Mouse (Mus musculus) liver, embryonic 11.5 days (tissue): Measurements from ENCODE around the gene Smim26. TPM values are rescaled to one million over a fixed set of nuclear protein-coding genes. Genes with fewer than 3 reads are reported as not detected.

Experiments used
- ATAC-seq: fragments of 200-750 bp; cut with Nextera tagmentation; replicated peaks from 2 replicates; pipeline ENCODE4 v1.8.0; 2017; ENCODE audit warnings: moderate number of reproducible peaks, mild to moderate bottlenecking, moderate TSS enrichment, moderate library complexity; ENCODE audit not compliant: low FRiP score
- DNase-seq: peaks from one replicate; pipeline ENCODE4 v3.0.0-alpha.2; 2017; ENCODE audit warnings: low spot score
- H3K27ac ChIP-seq: fragments of 300-500 bp; sonication (generic); 2 replicates; pipeline ENCODE4 v1.5.1; 2014; ENCODE audit warnings: mild to moderate bottlenecking, low read depth, low read length, control low read depth
- H3K27me3 ChIP-seq: fragments of 300-500 bp; sonication (generic); replicated peaks from 2 replicates; pipeline ENCODE4 v1.6.1; 2014; ENCODE audit warnings: low read length, mixed read lengths; ENCODE audit not compliant: control insufficient read depth, insufficient read depth
- H3K36me3 ChIP-seq: fragments of 300-500 bp; sonication (generic); 2 replicates; pipeline ENCODE4 v1.6.1; 2014; ENCODE audit warnings: mild to moderate bottlenecking, low read length, moderate library complexity, mixed read lengths; ENCODE audit not compliant: control insufficient read depth, insufficient read depth
- H3K4me1 ChIP-seq: fragments of 300-500 bp; sonication (generic); replicated peaks from 2 replicates; pipeline ENCODE4 v1.6.1; 2014; ENCODE audit warnings: low read length, mixed read lengths; ENCODE audit not compliant: control insufficient read depth, insufficient read depth
- H3K4me2 ChIP-seq: fragments of 300-500 bp; sonication (generic); 2 replicates; pipeline ENCODE4 v1.6.1; 2014; ENCODE audit warnings: mild to moderate bottlenecking, control low read depth, moderate library complexity
- H3K4me3 ChIP-seq: fragments of 300-500 bp; sonication (generic); 2 replicates; pipeline ENCODE4 v1.5.1; 2014; ENCODE audit warnings: low read depth, low read length, control low read depth
- H3K9ac ChIP-seq: fragments of 300-500 bp; sonication (generic); 2 replicates; pipeline ENCODE4 v1.6.1; 2014; ENCODE audit warnings: low read depth, low read length, control low read depth
- H3K9me3 ChIP-seq: fragments of 300-500 bp; sonication (generic); 2 replicates; pipeline ENCODE4 v1.6.1; 2016; ENCODE audit warnings: low read length, inconsistent platforms, mixed read lengths; ENCODE audit not compliant: control insufficient read depth
- WGBS: fragments of 180-500 bp; shearing (Covaris S2); extraction: QIAGEN DNeasy Blood & Tissue Kit; methylation state at CpG from one replicate; pipeline ENCODE4 v1.1.7; 2014; 5-methylcytosine and 5-hydroxymethylcytosine counted together
- polyA plus RNA-seq: library from polyadenylated mRNA; unstranded; fragments of >200 nt; fragmentation: Nextera tagmentation; extraction: Ambion mirVana; gene quantifications from 2 replicates; pipeline ENCODE4 v1.2.1, GENCODE M21; 2014

The Smim26 gene
- polyA plus RNA-seq = 43.6 and 47.2 TPM in 2 replicates

DNA sequence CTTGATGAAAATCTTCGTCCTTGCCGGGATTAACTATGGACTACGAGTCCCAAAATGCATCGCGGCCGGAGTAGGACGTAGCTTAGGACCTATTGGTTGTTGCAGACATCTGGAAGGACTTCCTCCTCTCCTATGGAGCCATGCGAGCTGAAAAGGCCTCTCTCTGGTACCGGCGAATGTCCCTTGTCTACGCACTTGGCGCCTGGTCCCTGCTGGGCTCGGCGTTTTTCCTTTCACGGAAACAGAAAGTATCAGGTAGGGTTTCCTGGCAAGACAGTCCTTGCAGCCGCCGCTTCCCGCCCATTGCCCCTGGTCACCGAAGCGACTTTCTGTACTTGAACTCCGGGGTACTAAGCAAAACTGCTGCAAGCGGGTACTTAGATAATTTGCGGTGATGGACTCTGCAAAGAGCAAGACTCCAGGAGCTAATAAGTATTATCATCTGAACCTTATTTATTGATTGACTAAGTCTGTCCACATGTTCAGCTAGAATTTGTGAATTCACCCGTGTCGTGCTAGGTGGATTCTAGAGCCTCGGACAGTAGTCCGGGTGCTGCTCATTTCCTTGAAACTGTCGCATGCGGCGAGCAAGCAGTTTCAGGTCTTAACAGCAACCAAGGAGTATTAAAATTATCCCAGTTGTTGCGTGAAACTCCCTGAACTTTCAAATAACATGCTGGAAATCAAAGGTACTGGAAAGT lies at the start of gene Smim26:
TSS of gene Smim26 (plus strand) at position 104 of the 701 bp plus-strand sequence.
- Histone ChIP-seq H3K4me3 (peak within 1 kb of the TSS; percentile 67), H3K4me2 (peak within 1 kb of the TSS; percentile 81), H3K9me3 (no peaks in the 10 kb centered on the region), H3K27me3 (no peaks in the 10 kb centered on the region), H3K4me1 (no peaks in the 10 kb centered on the region), H3K9ac (peak within 1 kb of the TSS; percentile 67), H3K36me3 (no peaks in the 10 kb centered on the region; the same call in 1 of the 2 replicates), H3K27ac (no peak within 1 kb of the TSS)
- 1% methylated on average over 31 of the region's 31 CpGs for WGBS
- DNase-seq (peak; percentile 72), ATAC-seq (peak; percentile 96)

DNA sequence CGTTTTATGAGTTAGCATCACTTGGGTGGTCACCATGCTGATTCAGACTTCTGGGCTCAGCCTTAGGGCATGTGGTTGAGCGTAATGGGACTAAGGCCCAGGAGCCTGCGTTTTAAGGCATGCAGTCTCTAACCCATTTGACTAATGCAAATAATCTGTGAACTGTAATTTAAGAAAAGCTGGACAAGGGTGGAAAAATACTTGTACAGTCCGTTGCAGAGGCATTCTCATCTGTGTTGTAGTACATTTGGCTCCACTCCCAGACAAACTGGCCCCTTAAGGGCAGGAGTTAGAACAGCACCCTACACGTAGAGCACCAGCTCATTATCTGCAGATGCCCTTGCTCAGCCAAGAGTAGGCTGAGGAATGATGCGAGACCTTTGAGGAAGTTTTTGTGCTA lies 49.2 kb upstream of the Smim26 start:
- WGBS = 84% methylated on average over 6 of the region's 6 CpGs
- no peak for ATAC-seq
- H3K36me3 ChIP-seq = peaks cover 14% of the 10 kb centered on the region; the same call in 1 of the 2 replicates
- no peak overlapping the region for H3K27ac ChIP-seq
- H3K4me2 ChIP-seq = no peak overlapping the region
- H3K9ac ChIP-seq = no peak overlapping the region
- H3K4me1 ChIP-seq = no peaks in the 10 kb centered on the region
- no peak for DNase-seq
- H3K9me3 ChIP-seq = no peaks in the 10 kb centered on the region
- H3K27me3 ChIP-seq = no peaks in the 10 kb centered on the region
- H3K4me3 ChIP-seq = no peak overlapping the region

GRCm38 (mm10) chr2:144545061-144545460 lies 48.8 kb upstream of the Smim26 start:
- H3K27ac ChIP-seq = no peak overlapping the region
- DNase-seq = no peak
- H3K4me3 ChIP-seq = no peak overlapping the region
- WGBS = 94% methylated on average over 2 of the region's 2 CpGs
- H3K36me3 ChIP-seq = peaks cover 12% of the 10 kb centered on the region; the same call in 1 of the 2 replicates
- no peak for ATAC-seq
- H3K9me3 ChIP-seq = no peaks in the 10 kb centered on the region
- H3K9ac ChIP-seq = no peak overlapping the region
- 0 out of 2 replicates have a peak, but pooled peaks cover 2% of the 10 kb centered on the region for H3K4me1 ChIP-seq
- no peaks in the 10 kb centered on the region for H3K27me3 ChIP-seq
- H3K4me2 ChIP-seq = no peak overlapping the region

- Histone ChIP-seq H3K9ac (no peak overlapping the region), H3K4me1 (0 out of 2 replicates have a peak, but pooled peaks cover 2% of the 10 kb centered on the region), H3K4me3 (no peak overlapping the region), H3K4me2 (no peak overlapping the region), H3K36me3 (peaks cover 12% of the 10 kb centered on the region; the same call in 1 of the 2 replicates), H3K27ac (no peak overlapping the region), H3K9me3 (no peaks in the 10 kb centered on the region), H3K27me3 (no peaks in the 10 kb centered on the region)
- ATAC-seq (no peak), DNase-seq (no peak)
- WGBS = 33% methylated on average over 1 of the region's 1 CpGs
Observed at GRCm38 (mm10) chr2:144545481-144545880, 48.4 kb upstream of the Smim26 start.

- ATAC-seq = no peak
- 85% methylated on average over 4 of the region's 4 CpGs for WGBS
- Histone ChIP-seq H3K9ac (no peak overlapping the region), H3K36me3 (peaks cover 8% of the 10 kb centered on the region; the same call in 1 of the 2 replicates), H3K4me1 (0 out of 2 replicates have a peak, but pooled peaks cover 2% of the 10 kb centered on the region), H3K4me2 (no peak overlapping the region), H3K27me3 (no peaks in the 10 kb centered on the region), H3K9me3 (no peaks in the 10 kb centered on the region), H3K4me3 (no peak overlapping the region), H3K27ac (no peak overlapping the region)
- DNase-seq = no peak
Observed at GRCm38 (mm10) chr2:144547559-144547958, 46.3 kb upstream of the Smim26 start.

- Histone ChIP-seq H3K36me3 (peaks cover 4% of the 10 kb centered on the region; the same call in 1 of the 2 replicates), H3K4me2 (peak within 1 kb of the TSS; percentile 65), H3K4me1 (0 out of 2 replicates have a peak, but pooled peaks cover 4% of the 10 kb centered on the region), H3K4me3 (peak within 1 kb of the TSS; percentile 74), H3K9me3 (no peaks in the 10 kb centered on the region), H3K27ac (no peak within 1 kb of the TSS), H3K27me3 (no peaks in the 10 kb centered on the region), H3K9ac (peak within 1 kb of the TSS; percentile 69)
- WGBS = 3% methylated on average over 17 of the region's 17 CpGs
- peak; percentile 69 for DNase-seq
- ATAC-seq = peak; percentile 86
Observed at GRCm38 (mm10) chr2:144550529-144550928, 43.3 kb upstream of the Smim26 start, which contains the start of gene Rbbp9. Gene Rbbp9 (minus strand): TSS chr2:144550869.

- peaks cover 11% of the 10 kb centered on the region; the same call in 1 of the 2 replicates for H3K4me1 ChIP-seq
- H3K4me3 ChIP-seq = no peak overlapping the region
- no peak for ATAC-seq
- no peak overlapping the region for H3K27ac ChIP-seq
- 97% methylated on average over 3 of the region's 3 CpGs for WGBS
- H3K4me2 ChIP-seq = no peak overlapping the region
- no peaks in the 10 kb centered on the region for H3K27me3 ChIP-seq
- DNase-seq = no peak
- H3K36me3 ChIP-seq = no peaks in the 10 kb centered on the region
- no peaks in the 10 kb centered on the region for H3K9me3 ChIP-seq
- H3K9ac ChIP-seq = no peak overlapping the region
Observed at GRCm38 (mm10) chr2:144553905-144554304, 39.9 kb upstream of the Smim26 start.

- H3K4me2 ChIP-seq = peak overlapping the region; percentile 75
- ATAC-seq (peak; percentile 21; the same call in 1 of the 2 replicates), DNase-seq (no peak)
- peak overlapping the region; percentile 80 for H3K4me3 ChIP-seq
- peaks cover 9% of the 10 kb centered on the region; the same call in 1 of the 2 replicates for H3K4me1 ChIP-seq
- peak overlapping the region; percentile 81 for H3K9ac ChIP-seq
- no peaks in the 10 kb centered on the region for H3K27me3 ChIP-seq
- no peaks in the 10 kb centered on the region for H3K9me3 ChIP-seq
- peak overlapping the region; percentile 65 for H3K27ac ChIP-seq
- no peaks in the 10 kb centered on the region; the same call in 1 of the 2 replicates for H3K36me3 ChIP-seq
- 3% methylated on average over 14 of the region's 14 CpGs for WGBS
Observed at GRCm38 (mm10) chr2:144555286-144555819, 38.5 kb upstream of the Smim26 start.
